Mouse (Mus musculus) limb, embryonic 14.5 days (tissue): Measurements from ENCODE around the gene Ccdc151. TPM values are rescaled to one million over a fixed set of nuclear protein-coding genes. Genes with fewer than 3 reads are reported as not detected.

Source experiments
- ATAC-seq: fragments of 200-750 bp; cut with Nextera tagmentation; 2 replicates; pipeline ENCODE4 v1.8.0; 2017; ENCODE audit warnings: low read depth, moderate number of reproducible peaks, moderate TSS enrichment; ENCODE audit not compliant: low FRiP score
- DNase-seq: peaks from one replicate; pipeline ENCODE4 v3.0.0-alpha.2; 2015; ENCODE audit warnings: low spot score
- H3K27ac ChIP-seq: fragments of 300-500 bp; sonication (generic); replicated peaks from 2 replicates; pipeline ENCODE4 v1.5.1; 2014; ENCODE audit warnings: low read depth, mild to moderate bottlenecking, low read length, moderate library complexity, mixed read lengths
- H3K27me3 ChIP-seq: fragments of 300-500 bp; sonication (generic); 2 replicates; pipeline ENCODE4 v1.6.1; 2014; ENCODE audit warnings: low read length, mixed read lengths; ENCODE audit not compliant: control insufficient read depth, insufficient read depth
- H3K36me3 ChIP-seq: fragments of 300-500 bp; sonication (generic); 2 replicates; pipeline ENCODE4 v1.6.1; 2014; ENCODE audit warnings: mild to moderate bottlenecking, low read length, moderate library complexity, mixed read lengths; ENCODE audit not compliant: control insufficient read depth, insufficient read depth
- H3K4me1 ChIP-seq: fragments of 300-500 bp; sonication (generic); 2 replicates; pipeline ENCODE4 v1.6.1; 2014; ENCODE audit warnings: antibody characterized with exemption, low read length, mixed read lengths; ENCODE audit not compliant: control insufficient read depth, insufficient read depth
- H3K4me2 ChIP-seq: fragments of 300-500 bp; sonication (generic); replicated peaks from 2 replicates; pipeline ENCODE4 v1.6.1; 2014; ENCODE audit warnings: low read depth, mild to moderate bottlenecking, low read length, moderate library complexity; ENCODE audit not compliant: severe bottlenecking
- H3K4me3 ChIP-seq: fragments of 300-500 bp; sonication (generic); replicated peaks from 2 replicates; pipeline ENCODE4 v1.5.1; 2014; ENCODE audit warnings: low read length
- H3K9ac ChIP-seq: fragments of 300-500 bp; sonication (generic); 2 replicates; pipeline ENCODE4 v1.6.1; 2014; ENCODE audit warnings: mild to moderate bottlenecking, low read depth, low read length, moderate library complexity; ENCODE audit not compliant: severe bottlenecking
- H3K9me3 ChIP-seq: fragments of 300-500 bp; sonication (generic); 2 replicates; pipeline ENCODE4 v1.6.1; 2016; ENCODE audit warnings: low read length; ENCODE audit not compliant: control insufficient read depth
- POLR2A ChIP-seq: fragments of 200-500 bp; IDR thresholded peaks from 2 replicates; pipeline ENCODE4 v1.8.0; 2012; ENCODE audit warnings: inconsistent platforms, mild to moderate bottlenecking, moderate library complexity, borderline replicate concordance; ENCODE audit not compliant: insufficient read depth, insufficient read length; ENCODE audit errors: extremely low read depth
- WGBS: fragments of 180-500 bp; shearing (Covaris S2); extraction: QIAGEN DNeasy Blood & Tissue Kit; methylation state at CpG from one replicate; pipeline ENCODE4 v1.1.7; 2014; 5-methylcytosine and 5-hydroxymethylcytosine counted together
- polyA plus RNA-seq, 2 experiments: library from polyadenylated mRNA; depleted of rRNA in 1 of 2; stranded (reverse) in 1 of 2; unstranded in 1 of 2; fragments of >200 nt; fragmentation: Nextera tagmentation in 1 of 2; extraction: Ambion mirVana in 1 of 2; gene quantifications; 2 replicates each; pipeline versions ENCODE4 v1.2.1 to v1.2.3; 2012 to 2014

Gene Ccdc151
- polyA plus RNA-seq, 2 experiments, result 0.37 to 1.3 TPM

DNA sequence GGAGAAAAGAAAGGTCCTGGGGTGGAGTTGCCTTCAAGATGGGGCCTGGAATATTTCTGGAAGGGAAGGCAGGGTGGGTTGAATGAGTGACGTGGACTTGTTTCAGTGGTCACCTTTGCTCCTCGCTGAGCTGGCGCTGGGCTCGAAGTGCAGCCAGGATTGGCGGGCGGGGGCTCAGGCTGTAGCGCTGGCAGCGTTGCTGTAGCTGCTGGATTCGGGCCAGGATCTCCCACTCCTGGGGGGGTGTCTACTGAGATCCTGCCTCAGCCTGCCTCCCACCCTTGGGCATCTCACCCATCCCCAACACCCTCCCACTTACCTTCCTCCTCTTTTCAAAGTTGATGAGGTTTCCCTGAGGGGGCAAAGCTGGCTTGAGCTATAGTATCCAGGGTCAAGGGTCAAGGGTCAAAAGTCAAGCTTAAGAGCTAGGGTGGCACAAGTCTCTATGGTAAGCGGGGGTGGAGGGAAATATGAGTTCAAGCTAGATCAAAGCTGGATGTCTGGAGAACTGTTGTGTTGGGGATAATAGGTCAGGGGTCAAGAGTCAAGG lies 25.7 kb downstream of the Ccdc151 start:
- no peak overlapping the region for H3K4me3 ChIP-seq
- no peaks in the 10 kb centered on the region for H3K27me3 ChIP-seq
- DNase-seq (no peak), ATAC-seq (no peak)
- no peak for TF ChIP-seq POLR2A
- no peak overlapping the region for H3K9ac ChIP-seq
- no peaks in the 10 kb centered on the region for H3K36me3 ChIP-seq
- 86% methylated on average over 10 of the region's 10 CpGs for WGBS
- no peak overlapping the region for H3K27ac ChIP-seq
- H3K4me2 ChIP-seq, result no peak overlapping the region
- H3K9me3 ChIP-seq, result no peaks in the 10 kb centered on the region
- H3K4me1 ChIP-seq, result no peaks in the 10 kb centered on the region

DNA sequence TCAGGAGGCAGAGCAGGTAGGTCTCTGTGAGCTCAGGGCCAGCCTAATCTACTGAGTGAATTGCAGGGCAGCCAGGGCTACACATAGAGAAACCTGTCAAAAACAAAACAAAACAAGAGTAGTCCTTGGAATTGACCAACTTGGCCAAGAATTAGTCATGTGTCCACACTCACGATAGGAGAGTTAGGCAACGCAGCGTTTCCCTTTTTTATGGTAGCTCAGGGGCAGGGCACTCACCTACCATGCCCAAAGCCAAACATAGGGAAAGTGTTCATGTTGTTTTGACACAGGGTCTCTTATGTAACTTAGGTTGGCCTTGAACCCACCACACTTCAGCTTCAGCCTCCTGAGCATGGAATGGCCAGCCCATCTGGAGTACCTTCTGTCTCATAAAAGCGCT lies 33.1 kb downstream of the Ccdc151 start:
- WGBS, result 93% methylated on average over 4 of the region's 4 CpGs

DNA sequence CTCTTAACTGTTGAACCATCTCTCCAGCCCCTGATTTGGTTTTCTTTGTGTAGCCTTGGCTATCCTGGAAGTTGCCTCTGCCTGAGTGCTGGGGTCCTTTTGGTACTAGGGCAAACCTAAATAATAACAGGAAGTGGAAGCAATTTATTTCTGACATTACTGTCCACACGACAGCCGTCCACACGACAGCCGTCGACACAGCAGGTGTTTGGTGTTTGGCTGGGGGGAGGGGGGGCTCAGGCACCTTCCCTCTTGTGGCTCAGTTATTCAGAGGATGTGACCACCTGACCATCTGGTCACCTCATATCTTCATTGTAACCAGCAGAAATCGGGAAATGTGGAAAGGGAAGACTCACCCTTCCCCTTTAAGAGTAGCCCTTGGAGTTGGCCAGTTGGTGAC lies 33.6 kb downstream of the Ccdc151 start:
- Histone ChIP-seq H3K4me1 (no peaks in the 10 kb centered on the region), H3K9me3 (no peaks in the 10 kb centered on the region), H3K27me3 (no peaks in the 10 kb centered on the region), H3K36me3 (no peaks in the 10 kb centered on the region), H3K4me2 (no peak overlapping the region), H3K27ac (no peak overlapping the region), H3K9ac (no peak overlapping the region), H3K4me3 (no peak overlapping the region)
- ATAC-seq (no peak), DNase-seq (no peak)
- no peak for TF ChIP-seq POLR2A
- WGBS, result 42% methylated on average over 6 of the region's 6 CpGs

More for the DNA sequence above, 33.1 kb downstream of the Ccdc151 start:
- Histone ChIP-seq H3K4me1 (no peaks in the 10 kb centered on the region), H3K4me3 (no peak overlapping the region), H3K9me3 (no peaks in the 10 kb centered on the region), H3K4me2 (no peak overlapping the region), H3K27me3 (no peaks in the 10 kb centered on the region), H3K36me3 (no peaks in the 10 kb centered on the region), H3K27ac (no peak overlapping the region), H3K9ac (no peak overlapping the region)
- ATAC-seq, result no peak
- no peak for TF ChIP-seq POLR2A
- no peak for DNase-seq

DNA sequence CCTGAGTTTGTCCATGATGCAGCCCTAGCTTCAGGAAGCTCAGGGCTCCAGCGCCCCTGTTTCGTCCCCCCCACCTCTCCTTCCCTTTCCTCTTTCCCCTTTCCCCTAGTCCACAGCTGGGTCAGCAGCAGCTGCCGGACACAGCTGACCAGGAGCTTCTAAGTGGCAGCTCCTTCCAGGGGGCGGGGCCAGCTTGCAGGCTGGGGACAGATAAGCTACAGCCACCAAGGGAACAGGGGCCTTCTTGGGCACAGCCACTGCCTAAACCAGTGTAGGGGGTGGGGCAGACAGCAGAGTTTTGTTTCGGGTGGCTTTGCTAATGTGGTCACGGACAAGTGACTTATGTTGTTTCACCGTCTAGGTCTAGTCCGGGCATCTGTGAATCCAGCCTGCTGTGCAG lies 39.0 kb downstream of the Ccdc151 start, which contains the start of gene Epor:
Gene Epor, minus strand, starts transcription at position 90 of the 400 bp plus-strand sequence.
- Histone ChIP-seq H3K9me3 (no peaks in the 10 kb centered on the region), H3K27ac (no peak within 1 kb of the TSS), H3K4me1 (peaks cover 7% of the 10 kb centered on the region; the same call in 1 of the 2 replicates), H3K4me2 (peak within 1 kb of the TSS; percentile 92), H3K27me3 (peaks cover 46% of the 10 kb centered on the region), H3K36me3 (0 out of 2 replicates have a peak, but pooled peaks cover 3% of the 10 kb centered on the region), H3K4me3 (peak within 1 kb of the TSS; percentile 41), H3K9ac (peak within 1 kb of the TSS; percentile 46)
- DNase-seq, result peak; percentile 18
- TF ChIP-seq POLR2A, result no peak
- WGBS, result 23% methylated on average over 8 of the region's 8 CpGs
- peak; percentile 58 for ATAC-seq

DNA sequence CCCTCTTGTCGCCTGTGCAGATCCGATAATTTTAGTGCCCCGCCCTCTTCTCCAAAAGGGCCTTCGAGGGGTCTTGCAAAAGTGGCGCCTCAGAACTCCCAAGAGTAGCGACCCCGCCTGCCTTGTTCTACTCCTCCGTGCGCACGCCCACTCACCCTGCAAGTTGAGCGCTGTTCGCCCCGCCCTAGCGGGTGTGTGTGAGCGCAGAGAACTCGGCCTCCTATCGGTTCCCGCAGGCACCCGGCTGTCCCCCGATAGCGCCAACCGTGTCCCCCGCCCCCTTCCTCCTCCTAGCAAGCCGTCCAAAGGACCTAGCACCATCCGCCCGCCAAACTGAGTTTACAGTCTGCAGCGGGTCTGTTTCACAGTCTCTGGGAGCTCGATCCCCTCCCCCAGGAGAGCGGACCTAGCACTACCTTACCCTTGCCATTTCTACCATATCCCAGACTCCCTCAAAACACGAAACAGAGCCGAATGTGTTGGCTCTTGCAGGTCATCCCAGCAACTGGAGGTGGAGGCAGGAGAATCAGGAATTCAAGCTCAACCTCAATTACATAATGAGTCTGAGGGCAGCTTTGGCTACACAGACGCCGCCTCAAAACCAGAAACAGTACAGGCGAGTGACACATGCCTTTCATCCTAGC lies 39.9 kb downstream of the Ccdc151 start:
- 3% methylated on average over 32 of the region's 34 CpGs for WGBS
- peak overlapping the region; percentile 92 for H3K4me2 ChIP-seq
- no peak for TF ChIP-seq POLR2A
- no peaks in the 10 kb centered on the region for H3K9me3 ChIP-seq
- no peak overlapping the region for H3K27ac ChIP-seq
- H3K4me1 ChIP-seq, result peaks cover 7% of the 10 kb centered on the region; the same call in 1 of the 2 replicates
- peak overlapping the region; percentile 46 for H3K9ac ChIP-seq
- ATAC-seq (peak; percentile 85), DNase-seq (peak; percentile 64)
- H3K4me3 ChIP-seq, result peak overlapping the region; percentile 41
- H3K27me3 ChIP-seq, result peaks cover 46% of the 10 kb centered on the region
- 0 out of 2 replicates have a peak, but pooled peaks cover 5% of the 10 kb centered on the region for H3K36me3 ChIP-seq
